Mouse (Mus musculus) lung, embryonic 15.5 days (tissue): ENCODE results near the gene Ampd3. TPM values are rescaled to one million over a fixed set of nuclear protein-coding genes. Genes with fewer than 3 reads are reported as not detected.

Source experiments
- ATAC-seq: fragments of 200-750 bp; cut with Nextera tagmentation; 2 replicates; pipeline ENCODE4 v1.8.0; 2017; ENCODE audit warnings: moderate number of reproducible peaks, borderline replicate concordance; ENCODE audit not compliant: low FRiP score, low TSS enrichment; ENCODE audit errors: extremely low read depth
- H3K27ac ChIP-seq: fragments of 300-500 bp; sonication (generic); 2 replicates; pipeline ENCODE4 v1.5.1; 2015; ENCODE audit warnings: moderate library complexity, mild to moderate bottlenecking, inconsistent platforms
- H3K27me3 ChIP-seq: fragments of 300-500 bp; sonication (generic); 2 replicates; pipeline ENCODE4 v1.6.1; 2015; ENCODE audit warnings: inconsistent platforms
- H3K36me3 ChIP-seq: fragments of 300-500 bp; sonication (generic); 2 replicates; pipeline ENCODE4 v1.6.1; 2015; ENCODE audit warnings: inconsistent platforms
- H3K4me1 ChIP-seq: fragments of 300-500 bp; sonication (generic); 2 replicates; pipeline ENCODE4 v1.6.1; 2015; ENCODE audit warnings: inconsistent platforms
- H3K4me2 ChIP-seq: fragments of 300-500 bp; sonication (generic); 2 replicates; pipeline ENCODE4 v1.6.1; 2015; ENCODE audit warnings: inconsistent platforms, mild to moderate bottlenecking, moderate library complexity
- H3K4me3 ChIP-seq: fragments of 300-500 bp; sonication (generic); 2 replicates; pipeline ENCODE4 v1.5.1; 2015; ENCODE audit warnings: mild to moderate bottlenecking, inconsistent platforms
- H3K9ac ChIP-seq: fragments of 300-500 bp; sonication (generic); 2 replicates; pipeline ENCODE4 v1.6.1; 2015; ENCODE audit warnings: inconsistent platforms
- H3K9me3 ChIP-seq: fragments of 300-500 bp; sonication (generic); 2 replicates; pipeline ENCODE4 v1.6.1; 2016; ENCODE audit warnings: inconsistent platforms
- WGBS: fragments of 180-500 bp; shearing (Covaris S2); methylation state at CpG from one replicate; pipeline ENCODE4 v1.1.7; 2015; 5-methylcytosine and 5-hydroxymethylcytosine counted together
- polyA plus RNA-seq: library from polyadenylated mRNA; unstranded; fragments of >200 nt; fragmentation: Nextera tagmentation; extraction: Ambion mirVana; gene quantifications from 2 replicates; pipeline ENCODE4 v1.2.1, GENCODE M21; 2015

Ampd3 gene
- polyA plus RNA-seq, 1 experiment from 2014 or later: 2.1 TPM

GRCm38 (mm10) chr7:110742022-110742421 lies 26.0 kb upstream of the Ampd3 start:
- H3K4me1 ChIP-seq: peaks cover 14% of the 10 kb centered on the region
- 85% methylated on average over 5 of the region's 5 CpGs for WGBS
- no peak for ATAC-seq
- no peak overlapping the region for H3K4me3 ChIP-seq
- no peaks in the 10 kb centered on the region for H3K36me3 ChIP-seq
- no peaks in the 10 kb centered on the region for H3K9me3 ChIP-seq
- H3K27me3 ChIP-seq: no peaks in the 10 kb centered on the region
- H3K4me2 ChIP-seq: no peak overlapping the region
- no peak overlapping the region for H3K9ac ChIP-seq
- no peak overlapping the region for H3K27ac ChIP-seq

- 73% methylated on average over 5 of the region's 5 CpGs for whole genome bisulfite sequencing
- no peak overlapping the region for H3K9ac ChIP-seq
- H3K27ac ChIP-seq: no peak overlapping the region
- H3K9me3 ChIP-seq: no peaks in the 10 kb centered on the region
- H3K4me1 ChIP-seq: no peaks in the 10 kb centered on the region
- H3K4me3 ChIP-seq: no peak overlapping the region
- H3K4me2 ChIP-seq: no peak overlapping the region
- no peak for ATAC-seq
- H3K27me3 ChIP-seq: no peaks in the 10 kb centered on the region
- no peaks in the 10 kb centered on the region for H3K36me3 ChIP-seq
Observed at GRCm38 (mm10) chr7:110746087-110746562, 21.9 kb upstream of the Ampd3 start.

- Histone ChIP-seq H3K4me3 (no peak overlapping the region), H3K27me3 (no peaks in the 10 kb centered on the region), H3K9me3 (no peaks in the 10 kb centered on the region), H3K27ac (no peak overlapping the region), H3K36me3 (no peaks in the 10 kb centered on the region), H3K4me1 (no peaks in the 10 kb centered on the region), H3K9ac (no peak overlapping the region), H3K4me2 (no peak overlapping the region)
- ATAC-seq: no peak
- 46% methylated on average over 2 of the region's 2 CpGs for WGBS
Observed at GRCm38 (mm10) chr7:110746809-110747208, 21.2 kb upstream of the Ampd3 start.

GRCm38 (mm10) chr7:110750834-110751233 lies 17.2 kb upstream of the Ampd3 start:
- Histone ChIP-seq H3K36me3 (no peaks in the 10 kb centered on the region), H3K9me3 (no peaks in the 10 kb centered on the region)
- no peak for ATAC-seq

GRCm38 (mm10) chr7:110751634-110752033 lies 16.4 kb upstream of the Ampd3 start:
- WGBS: 69% methylated on average over 1 of the region's 1 CpGs
- no peak overlapping the region for H3K4me2 ChIP-seq

More at GRCm38 (mm10) chr7:110750834-110751233, 17.2 kb upstream of the Ampd3 start:
- no peak overlapping the region for H3K9ac ChIP-seq
- no peak overlapping the region for H3K4me3 ChIP-seq
- H3K27me3 ChIP-seq: no peaks in the 10 kb centered on the region
- no peaks in the 10 kb centered on the region for H3K4me1 ChIP-seq
- H3K4me2 ChIP-seq: no peak overlapping the region
- 46% methylated on average over 4 of the region's 4 CpGs for WGBS
- H3K27ac ChIP-seq: no peak overlapping the region

GRCm38 (mm10) chr7:110753310-110753709 lies 14.7 kb upstream of the Ampd3 start:
- no peak for ATAC-seq
- Histone ChIP-seq H3K36me3 (no peaks in the 10 kb centered on the region), H3K27me3 (no peaks in the 10 kb centered on the region), H3K4me1 (no peaks in the 10 kb centered on the region), H3K9ac (no peak overlapping the region), H3K4me2 (no peak overlapping the region), H3K4me3 (no peak overlapping the region), H3K27ac (no peak overlapping the region), H3K9me3 (no peaks in the 10 kb centered on the region)
- WGBS: 84% methylated on average over 1 of the region's 1 CpGs

More at GRCm38 (mm10) chr7:110751634-110752033, 16.4 kb upstream of the Ampd3 start:
- H3K9me3 ChIP-seq: no peaks in the 10 kb centered on the region
- ATAC-seq: no peak
- no peak overlapping the region for H3K4me3 ChIP-seq
- no peaks in the 10 kb centered on the region for H3K27me3 ChIP-seq
- no peak overlapping the region for H3K27ac ChIP-seq
- no peaks in the 10 kb centered on the region for H3K4me1 ChIP-seq
- H3K9ac ChIP-seq: no peak overlapping the region
- H3K36me3 ChIP-seq: no peaks in the 10 kb centered on the region

GRCm38 (mm10) chr7:110753926-110754330 lies 14.1 kb upstream of the Ampd3 start:
- H3K4me2 ChIP-seq: no peak overlapping the region
- H3K27ac ChIP-seq: no peak overlapping the region
- 42% methylated on average over 5 of the region's 5 CpGs for WGBS
- ATAC-seq: no peak
- H3K9me3 ChIP-seq: no peaks in the 10 kb centered on the region
- no peak overlapping the region for H3K9ac ChIP-seq
- H3K4me3 ChIP-seq: no peak overlapping the region
- H3K36me3 ChIP-seq: no peaks in the 10 kb centered on the region
- no peaks in the 10 kb centered on the region for H3K27me3 ChIP-seq
- H3K4me1 ChIP-seq: no peaks in the 10 kb centered on the region

GRCm38 (mm10) chr7:110756440-110756839 lies 11.6 kb upstream of the Ampd3 start:
- 48% methylated on average over 2 of the region's 2 CpGs for WGBS
- ATAC-seq: no peak
- H3K9me3 ChIP-seq: no peaks in the 10 kb centered on the region
- no peak overlapping the region for H3K4me2 ChIP-seq
- H3K27ac ChIP-seq: no peak overlapping the region
- no peaks in the 10 kb centered on the region for H3K4me1 ChIP-seq
- H3K36me3 ChIP-seq: no peaks in the 10 kb centered on the region
- H3K4me3 ChIP-seq: no peak overlapping the region
- H3K27me3 ChIP-seq: no peaks in the 10 kb centered on the region
- H3K9ac ChIP-seq: no peak overlapping the region

GRCm38 (mm10) chr7:110762605-110763180 lies 5.3 kb upstream of the Ampd3 start:
- H3K9ac ChIP-seq: no peak overlapping the region

GRCm38 (mm10) chr7:110768451-110769064 lies 552 bp downstream of the Ampd3 start:
- ATAC-seq: peak; percentile 68
- peak overlapping the region; percentile 55 for H3K4me3 ChIP-seq
- H3K27me3 ChIP-seq: peaks cover 22% of the 10 kb centered on the region
- H3K27ac ChIP-seq: peak overlapping the region; percentile 15; the same call in 1 of the 2 replicates
- H3K4me2 ChIP-seq: peak overlapping the region; percentile 98
- peaks cover 18% of the 10 kb centered on the region for H3K4me1 ChIP-seq
- no peaks in the 10 kb centered on the region for H3K9me3 ChIP-seq
- WGBS: 5% methylated on average over 55 of the region's 61 CpGs
- H3K36me3 ChIP-seq: no peaks in the 10 kb centered on the region
- peak overlapping the region; percentile 66 for H3K9ac ChIP-seq

More at GRCm38 (mm10) chr7:110762605-110763180, 5.3 kb upstream of the Ampd3 start:
- 77% methylated on average over 5 of the region's 5 CpGs for WGBS
- no peaks in the 10 kb centered on the region for H3K9me3 ChIP-seq
- no peak for ATAC-seq
- H3K27me3 ChIP-seq: peaks cover 2% of the 10 kb centered on the region
- H3K27ac ChIP-seq: no peak overlapping the region
- no peaks in the 10 kb centered on the region for H3K36me3 ChIP-seq
- no peak overlapping the region for H3K4me2 ChIP-seq
- no peak overlapping the region for H3K4me3 ChIP-seq
- H3K4me1 ChIP-seq: no peaks in the 10 kb centered on the region

- Histone ChIP-seq H3K4me3 (peak overlapping the region; percentile 55), H3K27me3 (peaks cover 22% of the 10 kb centered on the region), H3K27ac (peak overlapping the region; percentile 15; the same call in 1 of the 2 replicates), H3K36me3 (no peaks in the 10 kb centered on the region), H3K9me3 (no peaks in the 10 kb centered on the region), H3K4me2 (peak overlapping the region; percentile 98), H3K9ac (peak overlapping the region; percentile 66), H3K4me1 (peaks cover 24% of the 10 kb centered on the region)
- ATAC-seq: no peak
- 42% methylated on average over 4 of the region's 4 CpGs for WGBS
Observed at GRCm38 (mm10) chr7:110769094-110769493, 1.1 kb downstream of the Ampd3 start.

GRCm38 (mm10) chr7:110770949-110771348 lies 2.9 kb downstream of the Ampd3 start:
- Histone ChIP-seq H3K4me2 (no peak overlapping the region), H3K4me3 (no peak overlapping the region), H3K9me3 (no peaks in the 10 kb centered on the region), H3K27me3 (peaks cover 22% of the 10 kb centered on the region), H3K36me3 (no peaks in the 10 kb centered on the region), H3K27ac (no peak overlapping the region), H3K4me1 (peaks cover 25% of the 10 kb centered on the region), H3K9ac (no peak overlapping the region)
- 82% methylated on average over 4 of the region's 4 CpGs for WGBS
- no peak for ATAC-seq
